Mouse (Mus musculus) midbrain, embryonic 16.5 days (tissue): ENCODE results near the gene Spcs1. TPM values are rescaled to one million over a fixed set of nuclear protein-coding genes. Genes with fewer than 3 reads are reported as not detected.

Experiments
- ATAC-seq: fragments of 200-750 bp; cut with Nextera tagmentation; 2 replicates; pipeline ENCODE4 v1.8.0; 2017; ENCODE audit warnings: moderate TSS enrichment
- H3K27ac ChIP-seq: fragments of 300-500 bp; sonication (generic); 2 replicates; pipeline ENCODE4 v1.5.1; 2014; ENCODE audit warnings: mild to moderate bottlenecking, low read length, mixed read lengths
- H3K27me3 ChIP-seq: fragments of 300-500 bp; sonication (generic); 2 replicates; pipeline ENCODE4 v1.6.1; 2014; ENCODE audit warnings: low read depth, low read length, mixed read lengths; ENCODE audit not compliant: control insufficient read depth, insufficient read depth
- H3K36me3 ChIP-seq: fragments of 300-500 bp; sonication (generic); 2 replicates; pipeline ENCODE4 v1.6.1; 2014; ENCODE audit warnings: mild to moderate bottlenecking, low read length, moderate library complexity, mixed read lengths; ENCODE audit not compliant: control insufficient read depth, insufficient read depth
- H3K4me1 ChIP-seq: fragments of 300-500 bp; sonication (generic); 2 replicates; pipeline ENCODE4 v1.6.1; 2014; ENCODE audit warnings: mild to moderate bottlenecking, low read length, mixed read lengths; ENCODE audit not compliant: control insufficient read depth, insufficient read depth
- H3K4me2 ChIP-seq: fragments of 300-500 bp; sonication (generic); 2 replicates; pipeline ENCODE4 v1.6.1; 2014; ENCODE audit warnings: mild to moderate bottlenecking, low read length, mixed read lengths
- H3K4me3 ChIP-seq: fragments of 300-500 bp; sonication (generic); 2 replicates; pipeline ENCODE4 v1.5.1; 2014; ENCODE audit warnings: low read depth, mild to moderate bottlenecking, low read length, moderate library complexity, mixed read lengths
- H3K9ac ChIP-seq: fragments of 300-500 bp; sonication (generic); 2 replicates; pipeline ENCODE4 v1.6.1; 2014; ENCODE audit warnings: low read depth, low read length, mixed read lengths
- H3K9me3 ChIP-seq: fragments of 300-500 bp; sonication (generic); replicated peaks from 2 replicates; pipeline ENCODE4 v1.6.1; 2014; ENCODE audit warnings: mild to moderate bottlenecking, low read length, mixed read lengths; ENCODE audit not compliant: control insufficient read depth, poor library complexity, severe bottlenecking
- WGBS: fragments of 180-500 bp; shearing (Covaris S2); extraction: QIAGEN DNeasy Blood & Tissue Kit; methylation state at CpG from one replicate; pipeline ENCODE4 v1.1.7; 2014; 5-methylcytosine and 5-hydroxymethylcytosine counted together
- polyA plus RNA-seq: library from polyadenylated mRNA; unstranded; fragments of >200 nt; fragmentation: Nextera tagmentation; extraction: Ambion mirVana; gene quantifications from 2 replicates; pipeline ENCODE4 v1.2.1, GENCODE M21; 2015

Gene Spcs1
- polyA plus RNA-seq, 1 experiment from 2014 or later = 337 TPM

- no peak overlapping the region for H3K4me2 ChIP-seq
Measured at GRCm38 (mm10) chr14:31016063-31016462, 14.6 kb upstream of the Spcs1 start.

GRCm38 (mm10) chr14:31013928-31014327 is 12.5 kb upstream of the Spcs1 start:
- no peak for ATAC-seq
- Histone ChIP-seq H3K27me3 (no peaks in the 10 kb centered on the region), H3K4me3 (no peak overlapping the region), H3K27ac (no peak overlapping the region), H3K36me3 (peaks cover 41% of the 10 kb centered on the region), H3K4me1 (peaks cover 13% of the 10 kb centered on the region), H3K4me2 (no peak overlapping the region), H3K9ac (no peak overlapping the region), H3K9me3 (no peaks in the 10 kb centered on the region)
- WGBS = 99% methylated on average over 2 of the region's 2 CpGs

More at GRCm38 (mm10) chr14:31016063-31016462, 14.6 kb upstream of the Spcs1 start:
- Histone ChIP-seq H3K9me3 (no peaks in the 10 kb centered on the region), H3K36me3 (peaks cover 25% of the 10 kb centered on the region), H3K4me1 (peaks cover 23% of the 10 kb centered on the region), H3K27me3 (no peaks in the 10 kb centered on the region), H3K27ac (no peak overlapping the region), H3K4me3 (no peak overlapping the region), H3K9ac (no peak overlapping the region)
- 94% methylated on average over 1 of the region's 1 CpGs for WGBS
- no peak for ATAC-seq

- Histone ChIP-seq H3K27me3 (no peaks in the 10 kb centered on the region), H3K4me1 (no peaks in the 10 kb centered on the region), H3K4me3 (no peak overlapping the region), H3K9me3 (no peaks in the 10 kb centered on the region), H3K27ac (no peak overlapping the region), H3K4me2 (no peak overlapping the region), H3K9ac (no peak overlapping the region), H3K36me3 (peaks cover 46% of the 10 kb centered on the region)
- no peak for ATAC-seq
- WGBS = 93% methylated on average over 3 of the region's 3 CpGs
Measured at GRCm38 (mm10) chr14:31011588-31011987, 10.1 kb upstream of the Spcs1 start.

- 88% methylated on average over 5 of the region's 5 CpGs for WGBS
- Histone ChIP-seq H3K27me3 (no peaks in the 10 kb centered on the region), H3K27ac (no peak overlapping the region), H3K4me3 (no peak overlapping the region), H3K36me3 (peaks cover 24% of the 10 kb centered on the region), H3K4me2 (no peak overlapping the region), H3K9ac (no peak overlapping the region), H3K9me3 (no peaks in the 10 kb centered on the region), H3K4me1 (peaks cover 10% of the 10 kb centered on the region)
- no peak for ATAC-seq
Measured at GRCm38 (mm10) chr14:31006779-31007178, 5.3 kb upstream of the Spcs1 start.

GRCm38 (mm10) chr14:31004527-31004926 is 3.1 kb upstream of the Spcs1 start:
- Histone ChIP-seq H3K4me1 (peaks cover 18% of the 10 kb centered on the region), H3K36me3 (peaks cover 10% of the 10 kb centered on the region; the same call in 1 of the 2 replicates), H3K4me2 (no peak overlapping the region), H3K4me3 (no peak overlapping the region), H3K9me3 (no peaks in the 10 kb centered on the region), H3K27ac (no peak overlapping the region), H3K9ac (no peak overlapping the region), H3K27me3 (no peaks in the 10 kb centered on the region)
- 95% methylated on average over 2 of the region's 2 CpGs for WGBS
- ATAC-seq = no peak

- H3K36me3 ChIP-seq = no peaks in the 10 kb centered on the region; the same call in 1 of the 2 replicates
- no peaks in the 10 kb centered on the region for H3K9me3 ChIP-seq
- H3K4me1 ChIP-seq = peaks cover 18% of the 10 kb centered on the region
- H3K9ac ChIP-seq = peak overlapping the region; percentile 96
- H3K27me3 ChIP-seq = no peaks in the 10 kb centered on the region
- H3K4me3 ChIP-seq = peak overlapping the region; percentile 93
- ATAC-seq = peak; percentile 2; the same call in 1 of the 2 replicates
- WGBS = under 1% methylated on average over 21 of the region's 21 CpGs
- peak overlapping the region; percentile 84 for H3K4me2 ChIP-seq
- peak overlapping the region; percentile 96 for H3K27ac ChIP-seq
Measured at GRCm38 (mm10) chr14:31000816-31001306, 611 bp downstream of the Spcs1 start.

GRCm38 (mm10) chr14:31000356-31000755 is 1.1 kb downstream of the Spcs1 start:
- Histone ChIP-seq H3K4me3 (peak overlapping the region; percentile 93), H3K9me3 (no peaks in the 10 kb centered on the region), H3K27ac (no peak overlapping the region), H3K27me3 (no peaks in the 10 kb centered on the region), H3K36me3 (no peaks in the 10 kb centered on the region; the same call in 1 of the 2 replicates), H3K9ac (peak overlapping the region; percentile 96), H3K4me2 (peak overlapping the region; percentile 84), H3K4me1 (peaks cover 18% of the 10 kb centered on the region)
- 67% methylated on average over 10 of the region's 10 CpGs for WGBS
- ATAC-seq = no peak

GRCm38 (mm10) chr14:30996417-30996816 is 5.1 kb downstream of the Spcs1 start:
- Histone ChIP-seq H3K4me2 (no peak overlapping the region), H3K9ac (no peak overlapping the region), H3K9me3 (no peaks in the 10 kb centered on the region), H3K36me3 (no peaks in the 10 kb centered on the region; the same call in 1 of the 2 replicates), H3K4me3 (no peak overlapping the region), H3K4me1 (peaks cover 8% of the 10 kb centered on the region), H3K27me3 (no peaks in the 10 kb centered on the region), H3K27ac (no peak overlapping the region)
- ATAC-seq = no peak

- Histone ChIP-seq H3K4me1 (no peaks in the 10 kb centered on the region), H3K9ac (no peak overlapping the region), H3K4me2 (no peak overlapping the region), H3K36me3 (peaks cover 23% of the 10 kb centered on the region), H3K27ac (no peak overlapping the region), H3K27me3 (no peaks in the 10 kb centered on the region), H3K9me3 (no peaks in the 10 kb centered on the region), H3K4me3 (no peak overlapping the region)
- WGBS = 85% methylated on average over 3 of the region's 3 CpGs
- no peak for ATAC-seq
Measured at GRCm38 (mm10) chr14:30976222-30976621, 25.2 kb downstream of the Spcs1 start.
